Mouse (Mus musculus) kidney, embryonic 16.5 days (tissue): ENCODE data around the gene Zfp709. TPM values are rescaled to one million over a fixed set of nuclear protein-coding genes. Genes with fewer than 3 reads are reported as not detected.
A peak's percentile ranks its signal among the peaks of the same experiment; 100 is the strongest.
"Not testable (repeated sequence)": the region's sequence is repeated elsewhere in the genome, so short reads cannot be mapped to it uniquely, and the experiment has no call there.

Experiments
- ATAC-seq: fragments of 200-750 bp; cut with Nextera tagmentation; 2 replicates; pipeline ENCODE4 v1.8.0; 2017; ENCODE audit warnings: moderate TSS enrichment; ENCODE audit not compliant: low FRiP score, low TSS enrichment
- H3K27ac ChIP-seq: fragments of 300-500 bp; sonication (generic); 2 replicates; pipeline ENCODE4 v1.5.1; 2014; ENCODE audit warnings: low read length
- H3K27me3 ChIP-seq: fragments of 300-500 bp; sonication (generic); 2 replicates; pipeline ENCODE4 v1.6.1; 2014; ENCODE audit warnings: low read length, control low read depth, mixed read lengths; ENCODE audit not compliant: insufficient read depth
- H3K36me3 ChIP-seq: fragments of 300-500 bp; sonication (generic); 2 replicates; pipeline ENCODE4 v1.6.1; 2014; ENCODE audit warnings: low read length, control low read depth, mixed read lengths; ENCODE audit not compliant: insufficient read depth
- H3K4me1 ChIP-seq: fragments of 300-500 bp; sonication (generic); 2 replicates; pipeline ENCODE4 v1.6.1; 2014; ENCODE audit warnings: low read length, control low read depth, mixed read lengths; ENCODE audit not compliant: insufficient read depth
- H3K4me2 ChIP-seq: fragments of 300-500 bp; sonication (generic); replicated peaks from 2 replicates; pipeline ENCODE4 v1.6.1; 2014; ENCODE audit warnings: low read depth, low read length
- H3K4me3 ChIP-seq: fragments of 300-500 bp; sonication (generic); 2 replicates; pipeline ENCODE4 v1.5.1; 2014; ENCODE audit warnings: mild to moderate bottlenecking, low read length
- H3K9ac ChIP-seq: fragments of 300-500 bp; sonication (generic); replicated peaks from 2 replicates; pipeline ENCODE4 v1.6.1; 2014; ENCODE audit warnings: low read length
- H3K9me3 ChIP-seq: fragments of 300-500 bp; sonication (generic); 2 replicates; pipeline ENCODE4 v1.6.1; 2016; ENCODE audit warnings: low read length, control low read depth
- WGBS: fragments of 180-500 bp; shearing (Covaris S2); extraction: QIAGEN DNeasy Blood & Tissue Kit; methylation state at CpG from one replicate; pipeline ENCODE4 v1.1.7; 2014; 5-methylcytosine and 5-hydroxymethylcytosine counted together
- polyA plus RNA-seq: library from polyadenylated mRNA; unstranded; fragments of >200 nt; fragmentation: Nextera tagmentation; extraction: Ambion mirVana; gene quantifications from 2 replicates; pipeline ENCODE4 v1.2.1, GENCODE M21; 2015

The Zfp709 gene
- polyA plus RNA-seq, 1 experiment from 2014 or later, result 6.5 TPM

DNA sequence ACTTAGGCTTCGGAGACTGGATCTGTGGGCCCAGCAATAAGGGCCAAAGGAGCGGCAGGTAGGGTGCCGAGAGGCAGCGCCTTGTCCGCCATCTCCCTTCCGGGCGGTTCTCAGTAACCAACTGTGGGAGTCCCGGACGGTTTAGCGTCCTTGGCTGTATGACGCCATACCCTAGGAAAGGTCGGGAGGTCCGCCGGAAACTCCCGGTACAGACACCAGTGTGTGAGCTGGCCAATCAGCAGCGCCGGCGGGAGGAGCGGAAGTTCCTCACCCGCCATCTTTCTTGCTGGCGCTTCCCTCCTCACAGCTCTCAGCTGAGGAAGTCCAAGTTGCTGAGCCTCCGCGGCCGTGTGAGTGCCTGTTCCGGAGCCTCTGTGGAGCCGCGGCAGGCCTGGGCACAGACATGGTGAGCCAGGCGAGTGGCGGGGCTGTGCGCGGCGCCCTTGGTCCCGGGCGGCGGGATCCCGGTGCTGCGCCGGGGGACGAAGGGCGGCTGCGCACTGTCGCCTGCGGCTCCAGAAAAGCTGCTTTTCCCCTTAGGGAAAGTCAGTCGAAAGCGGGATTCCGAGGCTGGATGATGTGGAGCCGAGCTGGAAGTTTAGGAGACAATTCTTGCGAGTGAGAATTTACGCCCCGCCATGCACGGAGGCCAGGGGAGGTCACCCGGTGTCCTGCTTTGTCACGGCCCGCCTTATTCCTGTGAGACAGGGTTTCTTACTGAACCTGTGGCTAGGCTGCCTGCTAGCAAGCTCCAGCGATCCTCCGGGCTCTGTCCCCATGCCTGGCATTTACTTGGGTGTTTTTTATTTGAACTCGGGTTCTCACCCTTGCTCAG lies 41.0 kb downstream of the Zfp709 start:
- H3K27ac ChIP-seq, result peak overlapping the region; percentile 99
- peak overlapping the region; percentile 82 for H3K4me3 ChIP-seq
- H3K36me3 ChIP-seq, result peaks cover 12% of the 10 kb centered on the region; the same call in 1 of the 2 replicates
- H3K4me2 ChIP-seq, result peak overlapping the region; percentile 72
- WGBS, result under 1% methylated on average over 57 of the region's 57 CpGs
- H3K27me3 ChIP-seq, result no peaks in the 10 kb centered on the region
- peak; percentile 100 for ATAC-seq
- peak overlapping the region; percentile 96 for H3K9ac ChIP-seq
- 0 out of 2 replicates have a peak, but pooled peaks cover 8% of the 10 kb centered on the region for H3K4me1 ChIP-seq
- H3K9me3 ChIP-seq, result no peaks in the 10 kb centered on the region

- 0 out of 2 replicates have a peak, but pooled peaks cover 8% of the 10 kb centered on the region for H3K4me1 ChIP-seq
- WGBS, result 97% methylated on average over 5 of the region's 5 CpGs
Measured at GRCm38 (mm10) chr8:71925791-71926190, 44.0 kb downstream of the Zfp709 start.

GRCm38 (mm10) chr8:71926551-71926950 lies 44.7 kb downstream of the Zfp709 start:
- Histone ChIP-seq H3K27ac (no peak overlapping the region), H3K4me1 (0 out of 2 replicates have a peak, but pooled peaks cover 8% of the 10 kb centered on the region), H3K4me2 (no peak overlapping the region), H3K9me3 (0 out of 2 replicates have a peak, but pooled peaks cover 2% of the 10 kb centered on the region), H3K4me3 (no peak overlapping the region), H3K27me3 (no peaks in the 10 kb centered on the region), H3K36me3 (peaks cover 35% of the 10 kb centered on the region), H3K9ac (no peak overlapping the region)
- WGBS, result 94% methylated on average over 3 of the region's 3 CpGs
- ATAC-seq, result no peak

More at GRCm38 (mm10) chr8:71925791-71926190, 44.0 kb downstream of the Zfp709 start:
- H3K27me3 ChIP-seq, result no peaks in the 10 kb centered on the region
- no peak overlapping the region for H3K9ac ChIP-seq
- peaks cover 27% of the 10 kb centered on the region for H3K36me3 ChIP-seq
- H3K9me3 ChIP-seq, result no peaks in the 10 kb centered on the region
- no peak overlapping the region for H3K4me2 ChIP-seq
- ATAC-seq, result no peak
- no peak overlapping the region for H3K4me3 ChIP-seq
- no peak overlapping the region for H3K27ac ChIP-seq

DNA sequence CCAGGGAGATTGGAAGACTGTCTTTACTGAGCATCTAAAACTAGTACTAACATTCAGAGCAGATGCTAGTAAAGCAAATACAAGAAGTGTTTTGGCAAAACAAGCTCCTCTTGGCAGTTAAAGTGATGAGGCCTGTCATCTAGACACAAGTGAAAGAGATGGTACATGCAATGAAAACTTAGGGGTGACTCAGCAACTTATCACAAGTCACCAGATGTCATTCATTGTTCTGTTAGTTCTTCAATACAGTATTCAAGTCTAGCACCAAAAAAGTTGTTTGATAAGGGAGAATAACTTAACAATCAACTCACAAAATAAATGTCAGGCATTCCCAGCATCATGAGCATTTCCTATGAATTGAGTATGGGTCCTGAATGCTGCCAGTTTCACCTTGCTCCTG lies 46.0 kb downstream of the Zfp709 start:
- no peak for ATAC-seq
- H3K27ac ChIP-seq, result no peak overlapping the region
- H3K36me3 ChIP-seq, result peaks cover 36% of the 10 kb centered on the region
- H3K4me2 ChIP-seq, result no peak overlapping the region
- H3K4me3 ChIP-seq, result no peak overlapping the region
- H3K9me3 ChIP-seq, result 0 out of 2 replicates have a peak, but pooled peaks cover 3% of the 10 kb centered on the region
- no peak overlapping the region for H3K9ac ChIP-seq
- H3K4me1 ChIP-seq, result 0 out of 2 replicates have a peak, but pooled peaks cover 8% of the 10 kb centered on the region
- no peaks in the 10 kb centered on the region for H3K27me3 ChIP-seq

GRCm38 (mm10) chr8:71938037-71938436 lies 56.2 kb downstream of the Zfp709 start:
- 92% methylated on average over 2 of the region's 2 CpGs for WGBS
- not testable (repeated sequence) for H3K27me3 ChIP-seq, H3K27ac ChIP-seq, ATAC-seq, H3K9me3 ChIP-seq, H3K4me1 ChIP-seq, H3K4me3 ChIP-seq, H3K4me2 ChIP-seq, H3K9ac ChIP-seq, H3K36me3 ChIP-seq

DNA sequence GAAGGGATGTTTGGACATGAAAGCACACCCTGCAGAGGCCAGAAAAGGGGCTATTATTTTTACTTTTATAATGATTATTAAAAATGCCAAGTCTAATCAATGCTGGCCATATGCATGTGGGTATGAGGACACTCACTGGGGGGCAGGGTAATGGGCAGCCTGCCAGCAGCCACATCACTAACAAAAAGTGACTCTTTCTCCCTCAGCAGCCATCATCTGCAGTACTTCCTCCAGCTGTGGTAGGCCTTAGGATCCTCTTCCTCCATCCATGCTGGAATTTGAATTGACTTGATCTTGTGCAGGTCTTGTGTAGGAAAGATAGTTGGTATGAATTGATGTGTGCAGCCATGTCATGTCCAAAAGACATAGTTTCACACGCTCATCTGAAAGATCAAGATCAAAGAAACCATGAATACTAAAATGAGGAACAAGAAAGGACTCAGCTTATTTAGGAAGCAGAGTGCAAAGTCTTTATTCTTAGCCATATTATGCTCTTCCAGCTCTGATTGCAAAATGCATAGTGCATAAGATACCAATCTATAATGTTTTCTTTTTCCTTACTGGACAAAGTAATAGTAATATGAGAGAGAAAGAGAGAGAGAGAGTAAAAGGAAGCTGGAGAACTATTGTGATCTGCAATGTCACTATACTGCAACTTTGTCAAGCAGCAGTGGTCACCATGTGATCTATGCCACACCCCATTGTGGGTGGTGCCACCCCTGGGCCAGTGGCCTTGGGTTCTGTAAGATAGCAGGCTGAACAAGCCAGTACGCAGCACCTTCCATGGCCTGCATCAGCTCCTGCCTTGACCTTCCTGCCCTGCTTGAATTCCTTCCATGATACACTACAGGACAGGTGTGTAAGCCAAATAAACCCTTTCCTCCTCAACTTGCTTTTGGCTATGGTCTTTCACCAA lies 58.7 kb downstream of the Zfp709 start:
- no peak overlapping the region for H3K9ac ChIP-seq
- H3K36me3 ChIP-seq, result no peaks in the 10 kb centered on the region
- H3K4me1 ChIP-seq, result no peaks in the 10 kb centered on the region
- WGBS, result 84% methylated on average over 2 of the region's 2 CpGs
- no peak for ATAC-seq
- H3K4me2 ChIP-seq, result no peak overlapping the region
- H3K27me3 ChIP-seq, result no peaks in the 10 kb centered on the region
- 0 out of 2 replicates have a peak, but pooled peaks cover 2% of the 10 kb centered on the region for H3K9me3 ChIP-seq
- no peak overlapping the region for H3K4me3 ChIP-seq
- no peak overlapping the region for H3K27ac ChIP-seq

GRCm38 (mm10) chr8:71941776-71942175 lies 60.0 kb downstream of the Zfp709 start:
- 82% methylated on average over 1 of the region's 1 CpGs for WGBS
- H3K9me3 ChIP-seq, result no peaks in the 10 kb centered on the region
- H3K27ac ChIP-seq, result no peak overlapping the region
- no peak overlapping the region for H3K9ac ChIP-seq
- H3K27me3 ChIP-seq, result no peaks in the 10 kb centered on the region; the same call in 1 of the 2 replicates
- no peak for ATAC-seq
- H3K4me1 ChIP-seq, result no peaks in the 10 kb centered on the region
- H3K36me3 ChIP-seq, result no peaks in the 10 kb centered on the region
- H3K4me3 ChIP-seq, result no peak overlapping the region
- no peak overlapping the region for H3K4me2 ChIP-seq

Other genes starting within 250 kb of the Zfp709 start
- gene Unc13a, start 210.3 kb upstream of the Zfp709 start, polyA plus RNA-seq, result 0.55 and 0.94 TPM in 2 replicates
- gene Jak3, start 205.7 kb upstream of the Zfp709 start, polyA plus RNA-seq, result 6.6 and 7.5 TPM in 2 replicates
- 1.3 and 7.7 TPM in 2 replicates for gene Insl3, start 192.8 kb upstream of the Zfp709 start, polyA plus RNA-seq
- gene B3gnt3, start 180.2 kb upstream of the Zfp709 start, polyA plus RNA-seq, result 3.3 and 4.2 TPM in 2 replicates
- 8.6 and 8.7 TPM in 2 replicates for gene Fcho1, start 156.3 kb upstream of the Zfp709 start, polyA plus RNA-seq
- 6.4 and 6.6 TPM in 2 replicates for gene Zfp882, start 26.6 kb downstream of the Zfp709 start, polyA plus RNA-seq
- gene Zfp617, start 26.6 kb downstream of the Zfp709 start, polyA plus RNA-seq, result 25.7 and 29.1 TPM in 2 replicates
- gene Zfp961, start 69.0 kb downstream of the Zfp709 start, polyA plus RNA-seq, result 26.7 and 30.8 TPM in 2 replicates
- gene Cyp4f18, start 127.6 kb downstream of the Zfp709 start, polyA plus RNA-seq, result 1.8 and 1.9 TPM in 2 replicates
- gene Olfr372, start 159.2 kb downstream of the Zfp709 start, polyA plus RNA-seq, result not detected in 2 replicates
- gene Olfr373, start 201.2 kb downstream of the Zfp709 start, polyA plus RNA-seq, result 0.04 TPM in 1 of 2 replicates, not detected in the other
- gene Olfr374, start 225.0 kb downstream of the Zfp709 start, polyA plus RNA-seq, result not detected in 2 replicates